Mouse (Mus musculus): ENCODE data around the gene S100a2. TPM values are rescaled to one million over a fixed set of nuclear protein-coding genes. Genes with fewer than 3 reads are reported as not detected.
A peak's percentile ranks its signal among the peaks of the same experiment; 100 is the strongest.

S100a2 gene
- polyA plus RNA-seq, 1 experiment from 2014 or later = not detected

GRCm38 (mm10) chr3:90609102-90609501, 19.1 kb downstream of the S100a2 start:
- Histone ChIP-seq H3K27me3 (ENCODE audit: control insufficient read depth, insufficient read depth, low read depth, low read length) (peaks cover 5% of the 10 kb centered on the region; the same call in 1 of the 2 replicates), H3K4me2 (ENCODE audit: low read length) (no peak overlapping the region), H3K9me3 (replicated peaks; ENCODE audit: control insufficient read depth, low read length, poor library complexity, severe bottlenecking) (no peaks in the 10 kb centered on the region), H3K27ac (ENCODE audit: low read length) (no peak overlapping the region), H3K9ac (ENCODE audit: low read depth, low read length) (no peak overlapping the region), H3K4me3 (ENCODE audit: low read depth, low read length) (no peak overlapping the region), H3K4me1 (ENCODE audit: control insufficient read depth, insufficient read depth, low read length) (peaks cover 3% of the 10 kb centered on the region; the same call in 1 of the 2 replicates), H3K36me3 (ENCODE audit: control insufficient read depth, insufficient read depth, low read length) (no peaks in the 10 kb centered on the region)
- no peak for ATAC-seq

- Histone ChIP-seq H3K36me3 (ENCODE audit: control insufficient read depth, insufficient read depth, low read length) (no peaks in the 10 kb centered on the region), H3K4me2 (ENCODE audit: low read length) (no peak overlapping the region), H3K27ac (ENCODE audit: low read length) (no peak overlapping the region), H3K4me3 (ENCODE audit: low read depth, low read length) (no peak overlapping the region), H3K9ac (ENCODE audit: low read depth, low read length) (no peak overlapping the region), H3K27me3 (ENCODE audit: control insufficient read depth, insufficient read depth, low read depth, low read length) (peaks cover 5% of the 10 kb centered on the region; the same call in 1 of the 2 replicates), H3K4me1 (ENCODE audit: control insufficient read depth, insufficient read depth, low read length) (peaks cover 3% of the 10 kb centered on the region; the same call in 1 of the 2 replicates), H3K9me3 (replicated peaks; ENCODE audit: control insufficient read depth, low read length, poor library complexity, severe bottlenecking) (no peaks in the 10 kb centered on the region)
- WGBS = 80% methylated on average over 3 of the region's 3 CpGs
- no peak for ATAC-seq
Observed at GRCm38 (mm10) chr3:90611494-90611893, 21.4 kb downstream of the S100a2 start.

DNA sequence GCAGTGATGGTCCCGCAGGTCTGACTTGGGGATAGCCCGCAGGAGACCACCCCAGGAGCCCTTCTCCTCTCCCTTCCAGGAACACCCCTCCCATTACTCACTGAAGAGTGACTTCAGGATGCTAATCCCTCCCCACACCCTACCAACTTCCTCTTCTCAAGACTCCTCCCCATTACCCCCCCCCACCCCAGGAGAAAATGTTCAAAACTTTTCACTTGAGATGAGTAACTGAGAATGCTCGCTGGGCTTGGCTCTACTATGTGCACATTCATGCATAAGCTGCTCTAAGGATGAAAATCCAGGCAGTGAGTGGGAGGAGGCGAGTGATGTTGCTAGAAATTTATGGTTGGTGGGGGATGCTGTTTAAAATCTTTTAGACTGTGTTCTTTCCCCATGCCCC, 22.0 kb downstream of the S100a2 start:
- no peaks in the 10 kb centered on the region for H3K9me3 ChIP-seq (replicated peaks; ENCODE audit: control insufficient read depth, low read length, poor library complexity, severe bottlenecking)
- H3K4me1 ChIP-seq (ENCODE audit: control insufficient read depth, insufficient read depth, low read length) = peaks cover 3% of the 10 kb centered on the region; the same call in 1 of the 2 replicates
- no peak overlapping the region for H3K27ac ChIP-seq (ENCODE audit: low read length)
- H3K4me3 ChIP-seq (ENCODE audit: low read depth, low read length) = no peak overlapping the region
- no peak for ATAC-seq
- peaks cover 5% of the 10 kb centered on the region; the same call in 1 of the 2 replicates for H3K27me3 ChIP-seq (ENCODE audit: control insufficient read depth, insufficient read depth, low read depth, low read length)
- no peaks in the 10 kb centered on the region for H3K36me3 ChIP-seq (ENCODE audit: control insufficient read depth, insufficient read depth, low read length)
- no peak overlapping the region for H3K4me2 ChIP-seq (ENCODE audit: low read length)
- 69% methylated on average over 4 of the region's 4 CpGs for WGBS
- no peak overlapping the region for H3K9ac ChIP-seq (ENCODE audit: low read depth, low read length)

DNA sequence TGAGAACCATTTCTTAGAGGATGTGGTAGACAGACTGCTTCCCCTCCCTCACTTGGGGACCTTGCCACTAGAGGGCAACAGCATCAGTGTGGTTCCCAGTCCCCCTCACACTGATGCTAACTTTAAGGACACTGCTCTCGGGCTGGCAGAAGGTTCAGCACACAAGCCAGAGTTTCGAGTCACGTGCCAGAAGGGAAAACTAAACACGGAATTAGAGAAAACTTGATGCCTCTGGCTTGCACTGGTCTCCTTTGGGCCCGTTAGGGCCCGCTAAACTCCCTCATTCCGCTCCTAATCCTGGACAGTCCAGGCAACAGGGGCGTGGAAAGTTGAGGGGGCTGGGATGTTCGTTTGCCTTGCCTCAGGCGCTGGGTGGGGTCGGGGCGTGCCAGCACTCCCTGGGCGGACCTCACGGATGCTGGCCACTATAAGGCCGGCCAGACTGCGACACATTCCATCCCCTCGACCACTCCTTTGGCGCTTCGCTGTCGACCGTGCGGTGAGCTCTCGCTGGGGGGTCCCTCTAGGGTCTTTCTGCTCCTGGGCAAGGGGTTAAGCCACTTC, 22.8 kb downstream of the S100a2 start, which contains the start of gene S100a6:
Gene S100a6, plus strand, starts transcription at position 155 of the 564 bp plus-strand sequence.
- WGBS = under 1% methylated on average over 23 of the region's 23 CpGs
- Histone ChIP-seq H3K27me3 (ENCODE audit: control insufficient read depth, insufficient read depth, low read depth, low read length) (peaks cover 5% of the 10 kb centered on the region; the same call in 1 of the 2 replicates), H3K4me1 (ENCODE audit: control insufficient read depth, insufficient read depth, low read length) (peaks cover 3% of the 10 kb centered on the region; the same call in 1 of the 2 replicates), H3K4me3 (ENCODE audit: low read depth, low read length) (peak within 1 kb of the TSS; percentile 31), H3K36me3 (ENCODE audit: control insufficient read depth, insufficient read depth, low read length) (no peaks in the 10 kb centered on the region), H3K9ac (ENCODE audit: low read depth, low read length) (peak within 1 kb of the TSS; percentile 48; the same call in 1 of the 2 replicates), H3K9me3 (replicated peaks; ENCODE audit: control insufficient read depth, low read length, poor library complexity, severe bottlenecking) (no peaks in the 10 kb centered on the region), H3K27ac (ENCODE audit: low read length) (no peak within 1 kb of the TSS), H3K4me2 (ENCODE audit: low read length) (peak within 1 kb of the TSS; percentile 68)
- ATAC-seq = peak; percentile 63

DNA sequence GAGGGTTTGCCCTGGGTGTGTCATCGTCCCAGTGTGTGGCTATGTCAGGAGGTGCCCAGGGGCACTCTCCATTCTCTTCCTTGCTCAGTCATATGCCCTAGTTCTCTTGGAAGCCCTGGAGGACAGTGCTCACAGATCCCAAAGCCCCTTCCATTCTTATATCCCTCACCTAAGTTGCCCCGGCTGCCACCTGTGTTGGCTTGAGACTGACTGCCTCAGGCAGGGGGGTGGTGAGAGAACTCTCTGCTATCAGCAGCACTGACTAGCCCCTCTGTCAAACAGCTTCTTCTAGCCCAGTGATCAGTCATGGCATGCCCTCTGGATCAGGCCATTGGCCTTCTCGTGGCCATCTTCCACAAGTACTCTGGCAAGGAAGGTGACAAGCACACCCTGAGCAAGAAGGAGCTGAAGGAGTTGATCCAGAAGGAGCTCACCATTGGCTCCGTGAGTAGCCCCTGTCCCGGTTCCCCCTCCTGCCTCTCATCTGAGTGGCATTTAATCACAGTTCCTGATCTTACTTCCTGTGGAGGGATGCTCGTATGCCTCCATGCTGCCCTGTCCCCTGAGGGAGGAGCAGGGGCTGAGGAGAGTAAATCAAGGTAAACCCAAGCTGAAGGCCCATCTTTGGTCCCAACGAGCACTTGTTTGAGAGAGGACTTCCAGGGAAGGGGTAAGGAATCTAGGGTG, 23.6 kb downstream of the S100a2 start:
- WGBS = 80% methylated on average over 7 of the region's 7 CpGs
- H3K4me1 ChIP-seq (ENCODE audit: control insufficient read depth, insufficient read depth, low read length) = peaks cover 3% of the 10 kb centered on the region; the same call in 1 of the 2 replicates
- no peak overlapping the region for H3K4me3 ChIP-seq (ENCODE audit: low read depth, low read length)
- H3K27me3 ChIP-seq (ENCODE audit: control insufficient read depth, insufficient read depth, low read depth, low read length) = peaks cover 5% of the 10 kb centered on the region; the same call in 1 of the 2 replicates
- peak; percentile 46; the same call in 1 of the 2 replicates for ATAC-seq
- H3K9ac ChIP-seq (ENCODE audit: low read depth, low read length) = no peak overlapping the region
- H3K27ac ChIP-seq (ENCODE audit: low read length) = no peak overlapping the region
- no peaks in the 10 kb centered on the region for H3K9me3 ChIP-seq (replicated peaks; ENCODE audit: control insufficient read depth, low read length, poor library complexity, severe bottlenecking)
- peak overlapping the region; percentile 68 for H3K4me2 ChIP-seq (ENCODE audit: low read length)
- no peaks in the 10 kb centered on the region for H3K36me3 ChIP-seq (ENCODE audit: control insufficient read depth, insufficient read depth, low read length)

GRCm38 (mm10) chr3:90614148-90614530, 24.1 kb downstream of the S100a2 start:
- Histone ChIP-seq H3K27me3 (ENCODE audit: control insufficient read depth, insufficient read depth, low read depth, low read length) (peaks cover 5% of the 10 kb centered on the region; the same call in 1 of the 2 replicates), H3K36me3 (ENCODE audit: control insufficient read depth, insufficient read depth, low read length) (no peaks in the 10 kb centered on the region), H3K9ac (ENCODE audit: low read depth, low read length) (no peak overlapping the region), H3K4me1 (ENCODE audit: control insufficient read depth, insufficient read depth, low read length) (peaks cover 3% of the 10 kb centered on the region; the same call in 1 of the 2 replicates), H3K4me2 (ENCODE audit: low read length) (no peak overlapping the region), H3K27ac (ENCODE audit: low read length) (no peak overlapping the region), H3K4me3 (ENCODE audit: low read depth, low read length) (no peak overlapping the region), H3K9me3 (replicated peaks; ENCODE audit: control insufficient read depth, low read length, poor library complexity, severe bottlenecking) (no peaks in the 10 kb centered on the region)
- ATAC-seq = no peak
- 88% methylated on average over 6 of the region's 6 CpGs for WGBS

- H3K9ac ChIP-seq (ENCODE audit: low read depth, low read length) = no peak overlapping the region
- H3K4me1 ChIP-seq (ENCODE audit: control insufficient read depth, insufficient read depth, low read length) = peaks cover 3% of the 10 kb centered on the region; the same call in 1 of the 2 replicates
- H3K27me3 ChIP-seq (ENCODE audit: control insufficient read depth, insufficient read depth, low read depth, low read length) = peaks cover 5% of the 10 kb centered on the region; the same call in 1 of the 2 replicates
- 82% methylated on average over 11 of the region's 11 CpGs for WGBS
- no peak for ATAC-seq
- no peak overlapping the region for H3K4me3 ChIP-seq (ENCODE audit: low read depth, low read length)
- no peaks in the 10 kb centered on the region for H3K36me3 ChIP-seq (ENCODE audit: control insufficient read depth, insufficient read depth, low read length)
- H3K27ac ChIP-seq (ENCODE audit: low read length) = no peak overlapping the region
- no peak overlapping the region for H3K4me2 ChIP-seq (ENCODE audit: low read length)
- H3K9me3 ChIP-seq (replicated peaks; ENCODE audit: control insufficient read depth, low read length, poor library complexity, severe bottlenecking) = no peaks in the 10 kb centered on the region
Observed at GRCm38 (mm10) chr3:90614611-90615251, 24.7 kb downstream of the S100a2 start.

DNA sequence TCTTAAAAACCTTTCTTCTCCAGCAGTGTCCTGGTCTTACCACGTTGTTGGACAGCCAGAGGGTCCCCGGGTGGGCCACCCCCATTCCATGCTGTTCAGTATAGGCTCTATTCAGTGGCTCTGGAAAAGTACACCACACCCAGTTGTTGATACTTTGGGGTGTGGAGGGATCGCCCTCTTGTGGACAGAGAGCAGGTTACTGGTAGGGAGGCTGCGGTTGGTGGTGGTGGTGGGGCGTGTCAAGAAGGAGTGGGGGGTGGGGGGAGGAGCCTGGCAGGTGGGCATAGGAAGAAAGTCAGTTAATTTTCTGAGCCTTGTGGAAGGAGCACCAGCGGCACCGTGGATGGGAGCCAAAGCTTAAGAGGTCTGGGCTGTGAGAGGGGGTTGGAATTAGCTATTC, 25.4 kb downstream of the S100a2 start:
- H3K9ac ChIP-seq (ENCODE audit: low read depth, low read length) = no peak overlapping the region
- 0 out of 2 replicates have a peak, but pooled peaks have one; percentile 43 for ATAC-seq
- peaks cover 3% of the 10 kb centered on the region; the same call in 1 of the 2 replicates for H3K4me1 ChIP-seq (ENCODE audit: control insufficient read depth, insufficient read depth, low read length)
- no peak overlapping the region for H3K4me3 ChIP-seq (ENCODE audit: low read depth, low read length)
- 16% methylated on average over 7 of the region's 7 CpGs for WGBS
- no peaks in the 10 kb centered on the region for H3K36me3 ChIP-seq (ENCODE audit: control insufficient read depth, insufficient read depth, low read length)
- H3K9me3 ChIP-seq (replicated peaks; ENCODE audit: control insufficient read depth, low read length, poor library complexity, severe bottlenecking) = no peaks in the 10 kb centered on the region
- H3K4me2 ChIP-seq (ENCODE audit: low read length) = no peak overlapping the region
- H3K27ac ChIP-seq (ENCODE audit: low read length) = no peak overlapping the region
- peaks cover 5% of the 10 kb centered on the region; the same call in 1 of the 2 replicates for H3K27me3 ChIP-seq (ENCODE audit: control insufficient read depth, insufficient read depth, low read depth, low read length)

All from midbrain, embryonic 16.5 days (tissue).